Mouse (Mus musculus): Measurements from ENCODE around the gene Cdhr4.
A peak's percentile ranks its signal among the peaks of the same experiment; 100 is the strongest.

Cdhr4 gene

DNA sequence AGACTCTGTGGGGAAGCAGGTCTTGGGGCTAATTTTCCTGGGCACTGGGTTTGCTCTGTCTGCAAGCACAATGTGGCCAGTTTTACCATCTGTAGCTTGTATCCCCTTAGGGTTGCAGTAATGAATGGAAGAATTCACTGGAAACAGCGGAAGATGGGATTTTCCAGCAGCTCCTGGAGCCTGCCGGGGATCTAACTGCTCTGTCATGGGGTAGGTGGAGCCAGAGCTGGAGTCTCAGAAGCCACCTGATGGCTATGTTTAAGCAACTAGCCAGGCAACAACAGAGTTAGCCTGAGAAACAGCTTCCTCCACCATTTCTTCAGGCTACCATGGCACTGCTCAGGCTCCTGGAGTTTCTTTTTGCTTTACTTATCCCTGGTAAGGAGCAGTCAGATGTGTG, at the start of gene Cdhr4:
Gene Cdhr4 (plus strand): TSS at position 301 of the 400 bp plus-strand sequence.
- DNase-seq (ENCODE audit: low spot score in 2 of 2), result no peak

DNA sequence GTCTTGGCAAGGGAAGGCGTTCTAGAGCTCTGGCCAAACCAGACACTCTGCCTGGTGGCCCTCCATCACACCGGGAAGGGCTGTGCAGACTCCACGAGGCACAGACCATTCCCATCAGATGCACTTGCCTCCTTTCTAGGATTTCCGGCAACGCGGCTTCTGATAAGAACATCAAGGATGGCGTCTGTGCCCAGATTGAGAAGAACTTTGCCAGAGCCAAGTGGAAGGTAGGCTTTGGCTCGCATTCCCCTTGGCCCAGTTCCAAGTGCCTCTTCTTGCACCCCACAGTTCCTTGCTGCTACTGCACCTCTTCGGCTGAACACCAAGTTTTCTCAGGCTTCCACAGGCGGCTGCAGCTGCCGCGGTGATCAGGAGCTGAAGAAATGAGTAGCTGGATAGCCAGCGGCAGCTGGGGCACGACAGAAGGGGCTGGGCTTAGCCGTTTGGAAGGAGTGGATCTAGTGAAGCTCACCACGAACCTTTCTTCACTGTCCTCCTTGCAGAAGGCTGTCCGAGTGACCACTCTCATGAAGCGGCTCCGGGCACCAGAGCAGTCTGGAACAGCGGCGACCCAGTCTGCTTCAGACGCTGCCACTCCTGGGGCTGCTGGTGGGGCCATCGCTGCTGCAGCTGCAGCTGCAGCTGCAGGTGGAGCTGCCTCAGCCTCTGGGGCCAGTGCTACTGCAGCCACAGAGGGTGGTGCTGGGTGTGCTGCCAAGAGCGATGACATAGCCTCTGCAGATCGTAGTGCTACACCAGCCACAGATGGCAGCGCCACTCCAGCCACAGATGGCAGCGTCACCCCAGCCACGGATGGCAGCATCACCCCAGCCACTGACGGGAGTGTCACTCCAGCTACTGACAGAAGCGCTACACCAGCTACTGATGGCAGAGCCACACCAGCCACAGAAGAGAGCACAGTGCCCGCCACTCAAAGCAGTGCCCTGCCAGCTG, 44.8 kb upstream of the Cdhr4 start:
- no peak for DNase-seq (ENCODE audit: low spot score in 2 of 2)

DNA sequence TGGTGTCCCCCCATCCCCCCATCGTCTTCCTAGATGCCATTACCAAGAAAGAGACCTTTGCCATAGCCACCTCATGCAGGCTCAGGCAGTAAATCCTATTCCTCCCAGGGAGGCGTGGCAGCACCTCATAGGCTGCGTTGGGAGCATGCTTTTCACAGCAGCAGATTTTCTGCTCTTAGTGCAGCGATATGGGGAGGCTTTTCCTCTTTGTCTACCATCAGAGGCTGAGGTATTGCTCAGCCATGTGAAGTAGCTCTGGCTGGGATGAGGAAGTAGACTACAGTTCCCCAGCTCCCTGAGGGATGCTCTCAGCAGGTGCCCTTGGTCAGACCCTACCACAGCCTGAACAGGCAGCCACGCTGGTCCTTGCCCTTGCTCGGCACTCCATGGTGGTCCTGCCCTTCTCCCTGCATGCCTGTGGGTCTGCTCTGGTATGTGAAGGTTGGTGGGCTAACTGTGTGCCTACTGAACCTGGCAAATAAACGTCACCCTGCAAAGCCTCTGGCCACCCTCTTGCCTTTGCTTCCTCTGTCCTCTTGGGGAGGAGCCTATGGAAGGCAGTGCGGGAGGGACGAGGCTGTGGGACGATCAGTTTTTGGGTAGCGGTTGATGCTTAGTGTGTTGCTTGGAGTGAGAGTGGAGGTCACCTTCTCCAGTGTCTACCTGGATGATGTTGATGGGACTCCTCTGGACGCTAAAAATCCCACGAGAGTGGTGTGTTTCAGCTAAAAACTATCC, 42.9 kb upstream of the Cdhr4 start:
- DNase-seq (ENCODE audit: low spot score in 2 of 2), result no peak

DNA sequence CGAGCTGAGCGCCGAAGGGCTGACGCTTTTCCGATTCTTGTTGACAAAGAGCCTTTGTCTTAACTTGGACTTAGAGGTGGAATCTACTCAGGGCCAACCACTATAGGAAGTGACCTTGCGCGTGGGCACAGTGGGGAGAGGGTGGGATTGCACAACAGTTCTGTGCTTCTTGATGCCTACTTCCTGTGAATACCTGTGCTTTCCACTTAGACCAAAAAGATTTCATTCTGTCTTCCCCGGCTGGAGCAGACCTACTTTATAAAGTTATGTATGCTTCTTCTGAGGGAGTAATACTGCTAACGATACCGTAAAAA, 42.4 kb upstream of the Cdhr4 start, which contains the start of gene Traip:
Gene Traip (plus strand): TSS at position 215 of the 314 bp plus-strand sequence.
- no peak for DNase-seq (ENCODE audit: low spot score in 2 of 2)

DNA sequence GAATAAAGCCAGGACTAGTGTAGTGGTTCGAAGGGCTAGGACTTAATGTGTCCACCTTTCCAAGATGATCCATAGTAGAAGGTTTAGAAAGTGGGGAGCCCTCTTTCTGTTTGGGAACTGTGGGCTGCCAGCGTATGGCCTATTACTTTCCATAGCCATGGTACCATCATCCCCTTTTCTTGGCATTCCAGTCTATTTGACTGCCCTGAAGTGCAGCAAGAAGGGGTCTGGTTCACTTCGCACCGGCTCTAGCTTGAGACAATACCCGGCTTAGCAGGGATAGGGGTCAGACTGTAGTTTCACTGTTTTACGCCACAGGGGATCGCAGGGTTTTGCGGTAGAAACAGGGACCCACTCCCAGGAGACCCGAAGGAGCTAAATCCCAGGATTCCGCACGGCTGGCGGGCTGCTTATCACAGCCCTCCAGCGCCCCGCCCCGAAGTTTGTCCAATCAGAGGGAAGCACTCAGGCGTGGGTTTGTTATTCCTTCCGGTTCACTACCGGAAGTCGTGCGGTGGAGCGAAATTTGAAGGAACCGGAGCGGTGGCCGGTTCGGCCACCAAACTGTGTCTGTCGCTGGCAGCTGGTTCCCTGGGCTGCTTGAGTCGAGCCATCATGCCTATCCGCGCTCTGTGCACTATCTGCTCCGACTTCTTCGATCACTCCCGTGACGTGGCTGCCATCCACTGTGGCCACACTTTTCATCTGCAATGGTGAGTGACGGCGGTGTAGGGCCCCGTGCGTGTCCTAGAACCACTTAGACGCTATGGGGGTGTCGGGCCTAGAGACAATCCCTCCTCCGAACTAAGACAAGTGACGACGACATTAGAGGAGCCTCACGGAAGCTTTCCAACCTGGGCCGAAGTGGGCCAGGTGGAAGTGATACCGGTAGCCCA, 41.6 kb upstream of the Cdhr4 start:
- DNase-seq (ENCODE audit: low spot score in 2 of 2), result peak; percentile 85 to 90

DNA sequence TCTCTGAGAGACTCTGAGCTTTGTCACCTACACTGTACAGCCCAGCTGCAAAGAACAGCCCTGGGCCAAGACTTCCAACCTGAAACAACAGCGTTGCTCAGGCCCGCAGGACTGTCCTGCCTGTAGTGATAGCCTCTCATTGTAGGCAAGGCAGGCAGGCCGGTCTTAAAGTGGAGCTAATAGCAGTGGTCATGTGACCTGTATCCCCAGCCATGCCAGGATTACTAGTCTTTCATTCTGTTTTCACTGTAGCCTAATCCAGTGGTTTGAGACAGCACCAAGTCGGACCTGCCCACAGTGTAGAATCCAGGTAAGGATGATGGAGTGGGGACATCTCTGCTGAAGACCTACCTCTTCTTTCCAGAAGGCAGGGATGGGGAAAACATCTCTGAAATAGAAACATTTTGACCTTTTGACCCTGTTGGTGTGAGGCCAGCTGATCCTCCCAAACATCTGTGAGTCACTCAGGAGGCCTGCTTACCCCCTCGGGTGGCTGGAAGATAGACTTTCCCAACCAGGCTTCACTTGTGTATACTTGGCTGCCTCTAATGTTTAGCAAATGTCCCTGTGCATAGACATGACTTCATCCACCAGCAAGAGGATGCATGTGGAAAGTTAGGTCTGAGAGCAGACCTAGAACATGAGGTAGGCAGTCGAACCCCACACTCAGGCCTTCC, 36.5 kb upstream of the Cdhr4 start:
- no peak for DNase-seq (ENCODE audit: low spot score in 2 of 2)

DNA sequence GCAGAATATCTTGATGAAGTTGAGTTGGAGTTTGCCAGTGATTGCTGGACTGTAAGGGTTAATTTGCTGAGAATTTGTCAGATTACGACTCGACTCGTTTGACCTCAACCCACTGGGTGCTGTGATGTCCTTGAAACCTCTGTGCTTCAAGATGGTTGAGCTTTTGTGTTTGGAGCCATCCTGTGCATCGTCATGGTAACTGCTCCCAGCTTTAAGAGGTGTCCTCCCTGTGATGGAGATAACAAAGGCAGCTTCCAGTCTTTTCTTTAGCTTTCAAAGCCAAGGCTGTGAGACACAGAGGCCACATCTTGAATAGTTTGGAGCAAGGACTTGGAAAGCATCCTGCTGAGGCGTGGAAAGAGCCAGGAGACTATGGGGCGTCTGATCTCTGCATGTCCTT, 35.2 kb upstream of the Cdhr4 start:
- no peak for DNase-seq (ENCODE audit: low spot score in 2 of 2)

DNA sequence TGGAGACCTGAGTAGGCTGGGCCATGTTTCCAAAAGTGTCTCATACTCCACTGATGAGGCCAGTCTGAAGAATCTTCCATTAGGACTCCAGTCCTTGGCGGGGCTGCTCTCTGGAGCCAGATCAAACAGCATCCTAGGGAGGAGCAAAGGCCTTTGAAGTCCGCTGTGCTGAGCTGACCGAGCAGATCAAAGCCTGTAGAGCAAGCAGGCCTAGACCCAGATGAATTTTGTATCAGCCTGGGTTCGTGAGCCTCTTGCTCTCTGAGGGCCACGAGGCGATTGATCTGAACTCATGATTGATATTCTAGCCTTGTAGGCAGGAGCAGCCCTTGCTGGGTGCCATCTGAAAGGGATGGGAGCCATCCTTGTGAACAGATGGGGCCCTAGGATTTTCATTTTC, 32.4 kb upstream of the Cdhr4 start:
- no peak for DNase-seq (ENCODE audit: low spot score in 2 of 2)

DNA sequence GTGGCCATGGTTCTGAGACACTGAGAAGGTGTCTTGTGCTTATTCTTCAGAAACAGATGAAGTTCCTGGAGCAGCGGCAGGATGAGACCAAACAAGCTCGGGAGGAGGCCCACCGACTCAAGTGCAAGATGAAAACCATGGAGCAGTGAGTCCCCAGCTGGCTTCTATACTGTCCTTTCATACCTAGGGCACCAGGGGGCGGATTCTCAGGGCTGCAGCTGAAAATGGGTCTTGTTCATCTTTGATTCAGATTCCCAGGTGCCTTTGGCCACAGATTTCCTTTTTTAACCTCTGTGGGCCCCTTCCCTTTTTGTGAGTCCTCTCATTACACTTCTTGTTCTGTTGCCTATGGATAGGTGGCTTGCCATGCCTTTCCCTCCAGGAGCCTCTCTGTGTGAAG, 31.4 kb upstream of the Cdhr4 start:
- no peak for DNase-seq (ENCODE audit: low spot score in 2 of 2)

DNA sequence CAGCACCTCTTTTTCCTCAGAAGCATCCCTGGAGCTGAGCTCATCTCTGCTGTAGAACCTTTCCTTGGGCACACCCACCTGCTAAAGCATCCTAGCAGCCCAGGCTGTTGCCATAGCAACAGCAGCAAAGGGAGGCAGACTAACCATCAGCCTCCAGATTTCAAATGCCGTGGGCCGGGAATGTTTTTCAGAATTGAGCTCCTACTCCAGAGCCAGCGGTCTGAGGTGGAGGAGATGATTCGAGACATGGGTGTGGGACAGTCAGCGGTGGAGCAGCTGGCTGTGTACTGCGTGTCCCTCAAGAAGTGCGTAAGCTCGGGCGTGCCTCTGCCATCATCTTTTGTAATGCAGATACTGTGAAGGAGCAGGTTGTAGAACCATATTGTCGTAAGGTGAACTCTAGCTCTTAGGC, 30.9 kb upstream of the Cdhr4 start:
- DNase-seq (ENCODE audit: low spot score in 2 of 2), result peak; percentile 72 to 81

DNA sequence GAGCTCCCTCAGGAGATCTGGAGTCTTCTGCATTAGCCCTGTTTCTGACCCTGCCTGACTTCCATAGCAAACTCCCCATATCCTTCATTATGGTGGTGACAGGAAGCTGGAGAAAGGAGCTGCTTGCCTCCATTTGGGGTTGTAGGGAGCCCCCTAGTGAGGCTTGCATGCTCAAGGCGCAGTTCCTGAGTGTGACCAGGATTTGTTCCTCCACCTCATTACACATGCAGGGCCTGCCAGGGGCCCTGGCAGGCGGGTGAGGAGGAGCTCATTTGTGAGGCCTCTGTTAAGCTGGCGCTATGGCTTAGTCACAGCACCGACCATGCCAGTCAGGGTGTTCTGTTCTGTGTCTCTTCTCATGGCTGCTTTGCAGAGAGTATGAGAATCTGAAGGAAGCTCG, 30.4 kb upstream of the Cdhr4 start:
- DNase-seq (ENCODE audit: low spot score in 2 of 2), result peak; percentile 62 to 73

DNA sequence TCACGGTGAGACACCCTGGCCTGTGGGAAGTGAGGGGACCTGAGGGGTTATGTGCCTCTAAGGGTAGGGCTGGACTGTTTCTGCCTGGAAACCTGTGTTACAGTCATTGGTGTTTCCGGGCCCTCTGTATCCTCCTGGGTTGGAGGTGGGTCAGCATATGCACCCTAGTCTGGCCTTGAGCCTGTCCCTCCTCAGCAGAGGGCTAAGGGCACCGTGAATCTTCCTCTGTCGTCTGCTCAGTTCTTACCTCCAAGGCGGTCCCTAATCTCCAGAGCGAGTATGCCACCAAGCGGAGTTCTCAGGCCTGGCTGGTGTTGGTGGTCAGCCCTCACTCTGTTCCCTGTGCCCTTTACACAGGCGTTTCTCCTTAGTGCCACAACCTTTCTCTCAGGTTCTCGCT, 29.4 kb upstream of the Cdhr4 start:
- no peak for DNase-seq (ENCODE audit: low spot score in 2 of 2)

DNA sequence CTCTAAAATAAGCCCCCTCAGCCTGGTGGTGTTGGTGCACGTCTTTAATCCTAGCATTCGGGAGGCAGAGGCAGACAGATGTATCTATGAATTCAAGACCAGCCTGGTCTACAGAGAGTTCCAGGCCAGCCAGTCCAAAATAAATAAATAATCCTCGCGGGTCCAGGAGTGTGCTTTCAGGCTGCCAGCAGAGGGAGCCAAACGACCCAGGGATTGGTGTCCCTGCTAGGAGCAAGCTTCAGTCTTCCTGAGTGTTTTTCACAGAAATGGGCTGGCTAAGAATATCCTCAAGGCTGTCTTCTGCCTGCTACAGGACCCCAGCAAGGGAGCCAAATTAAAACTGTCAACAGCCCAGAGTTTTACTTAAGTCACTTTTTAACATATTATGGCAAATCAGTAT, 28.6 kb upstream of the Cdhr4 start:
- DNase-seq (ENCODE audit: low spot score in 2 of 2), result peak in 1 of 2 experiments; percentile 66

DNA sequence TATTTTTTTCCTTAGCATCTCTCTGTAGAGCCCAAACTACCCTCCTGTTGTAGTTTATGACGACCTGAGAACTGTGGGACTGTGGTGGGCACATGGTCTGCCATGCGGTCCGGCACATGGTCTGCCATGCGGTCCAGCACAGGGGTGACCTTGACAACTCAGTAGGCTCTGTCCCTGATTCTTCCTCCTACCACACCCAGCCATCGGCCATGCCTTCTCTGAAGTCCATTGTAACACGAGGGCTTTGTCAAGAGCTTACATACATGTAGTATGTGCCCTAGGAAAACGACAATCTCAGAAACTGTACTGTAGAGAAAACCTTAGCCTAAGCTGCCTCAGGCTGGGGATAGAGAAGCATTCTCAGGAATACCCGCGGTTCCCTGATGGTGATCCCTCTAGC, 27.6 kb upstream of the Cdhr4 start:
- no peak for DNase-seq (ENCODE audit: low spot score in 2 of 2)

DNA sequence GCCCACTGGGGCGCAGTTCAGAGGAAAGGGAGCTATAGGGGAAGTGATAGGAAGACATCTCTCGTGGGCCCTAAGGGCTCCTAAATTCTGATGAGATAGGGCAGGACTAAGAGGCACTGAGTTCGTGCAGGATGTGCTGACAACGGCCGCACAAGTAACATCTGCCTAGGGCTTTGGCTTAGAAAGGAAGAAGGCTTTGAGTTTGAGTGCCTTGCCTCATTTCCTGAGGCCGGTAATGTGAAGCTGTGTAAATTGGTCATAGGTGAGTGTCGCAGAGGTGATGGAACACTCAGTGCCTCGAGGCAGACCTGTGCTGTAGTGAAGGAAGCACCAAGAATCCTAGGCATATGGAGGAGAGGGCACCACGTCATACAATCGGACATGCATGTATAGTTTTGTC, 25.6 kb upstream of the Cdhr4 start:
- DNase-seq (ENCODE audit: low spot score in 2 of 2), result no peak

DNA sequence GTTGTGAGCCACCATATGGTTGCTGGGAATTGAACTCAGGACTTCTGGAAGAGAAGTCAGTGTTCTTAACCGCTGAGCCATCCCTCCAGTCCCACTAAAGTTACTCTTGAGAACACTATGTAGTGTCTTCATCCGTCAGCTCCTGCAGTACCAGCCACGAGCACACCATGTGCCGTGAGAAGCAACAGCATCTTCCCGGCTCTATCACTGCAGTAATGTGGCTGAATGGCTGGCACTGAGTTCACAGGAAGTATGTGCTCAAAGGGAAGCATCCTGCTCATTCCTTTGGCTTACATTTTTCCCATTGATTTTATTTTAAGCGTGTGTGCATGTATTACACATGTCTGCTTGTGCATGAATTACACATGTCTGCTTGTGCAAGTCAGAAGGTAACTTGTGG, 24.9 kb upstream of the Cdhr4 start:
- DNase-seq (ENCODE audit: low spot score in 2 of 2), result no peak

DNA sequence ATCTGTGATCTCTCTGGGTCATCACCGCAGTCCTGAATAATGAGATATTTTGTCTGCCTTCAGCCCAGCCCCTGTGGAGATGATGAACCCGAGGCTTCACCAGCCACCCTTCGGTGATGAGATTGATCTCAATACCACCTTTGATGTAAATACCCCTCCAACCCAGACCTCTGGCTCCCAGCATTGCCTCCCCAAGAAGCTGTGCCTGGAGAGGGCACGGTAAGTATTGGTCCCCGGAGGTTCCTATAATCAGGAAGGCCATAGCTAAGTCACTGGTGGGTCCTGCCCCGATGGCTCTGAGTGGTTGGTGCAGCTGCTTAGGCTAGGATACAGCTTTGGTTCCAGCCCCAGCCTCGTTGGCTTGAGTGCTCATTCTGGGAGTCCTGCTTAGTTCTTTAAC, 23.8 kb upstream of the Cdhr4 start:
- no peak for DNase-seq (ENCODE audit: low spot score in 2 of 2)

DNA sequence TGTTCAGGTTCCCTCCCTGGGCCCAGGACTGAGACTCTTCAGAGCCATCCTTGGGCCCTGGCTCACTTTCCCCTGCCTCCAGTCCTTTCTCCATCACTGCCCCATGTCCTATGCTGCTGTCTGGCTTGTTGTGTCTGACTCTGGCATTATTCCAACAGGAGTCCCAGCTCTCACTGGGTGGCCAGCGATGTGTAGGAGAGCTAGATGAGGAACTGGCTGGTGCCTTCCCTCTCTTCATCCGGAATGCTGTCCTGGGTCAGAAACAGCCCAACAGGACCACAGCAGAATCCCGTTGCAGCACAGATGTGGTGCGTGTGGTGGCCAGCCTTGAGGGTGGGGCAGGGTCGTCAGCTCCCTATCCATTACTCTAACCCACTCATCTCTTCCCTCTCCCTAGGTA, 22.0 kb upstream of the Cdhr4 start:
- DNase-seq (ENCODE audit: low spot score in 2 of 2), result no peak

DNA sequence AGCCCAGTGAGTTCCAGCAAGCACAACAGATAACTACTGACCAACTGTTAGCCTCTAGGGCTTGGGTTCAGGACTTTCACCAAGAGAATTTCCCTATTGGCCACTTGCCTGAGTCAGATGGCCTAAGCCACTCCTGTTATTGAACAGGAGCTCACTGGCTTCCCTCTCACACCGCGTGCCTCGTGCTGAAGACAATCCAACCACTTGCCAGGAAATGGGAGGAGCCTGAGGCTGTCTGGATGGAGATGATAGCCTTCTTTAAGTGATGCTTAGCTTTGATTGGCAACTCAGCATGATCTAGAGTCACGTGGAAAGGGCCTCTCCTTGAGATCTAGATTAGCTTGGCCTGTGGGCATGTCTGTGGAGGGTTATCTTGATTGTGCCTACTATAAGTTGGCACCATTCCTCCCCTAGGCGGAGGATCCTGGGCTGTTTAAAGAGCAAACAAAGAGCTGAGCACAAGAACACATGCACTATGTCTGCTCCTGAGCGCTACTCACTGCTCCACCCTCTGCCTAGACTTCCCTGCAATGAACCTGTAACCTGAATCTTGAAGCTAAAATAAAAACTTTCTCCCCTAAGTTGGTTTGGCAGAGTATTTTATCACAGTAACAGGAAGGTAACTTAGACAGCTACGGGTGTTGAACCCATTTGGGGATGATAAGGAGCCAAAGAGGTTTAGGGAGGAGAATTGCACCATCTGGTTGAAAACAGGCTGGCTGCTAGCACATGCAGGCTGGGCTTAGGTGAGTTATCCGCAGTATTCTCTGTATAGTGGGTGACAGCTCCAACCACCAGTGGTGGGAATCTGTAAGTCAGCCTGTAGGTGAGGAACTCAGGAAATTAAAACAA, 20.4 kb upstream of the Cdhr4 start:
- DNase-seq (ENCODE audit: low spot score in 2 of 2), result no peak

DNA sequence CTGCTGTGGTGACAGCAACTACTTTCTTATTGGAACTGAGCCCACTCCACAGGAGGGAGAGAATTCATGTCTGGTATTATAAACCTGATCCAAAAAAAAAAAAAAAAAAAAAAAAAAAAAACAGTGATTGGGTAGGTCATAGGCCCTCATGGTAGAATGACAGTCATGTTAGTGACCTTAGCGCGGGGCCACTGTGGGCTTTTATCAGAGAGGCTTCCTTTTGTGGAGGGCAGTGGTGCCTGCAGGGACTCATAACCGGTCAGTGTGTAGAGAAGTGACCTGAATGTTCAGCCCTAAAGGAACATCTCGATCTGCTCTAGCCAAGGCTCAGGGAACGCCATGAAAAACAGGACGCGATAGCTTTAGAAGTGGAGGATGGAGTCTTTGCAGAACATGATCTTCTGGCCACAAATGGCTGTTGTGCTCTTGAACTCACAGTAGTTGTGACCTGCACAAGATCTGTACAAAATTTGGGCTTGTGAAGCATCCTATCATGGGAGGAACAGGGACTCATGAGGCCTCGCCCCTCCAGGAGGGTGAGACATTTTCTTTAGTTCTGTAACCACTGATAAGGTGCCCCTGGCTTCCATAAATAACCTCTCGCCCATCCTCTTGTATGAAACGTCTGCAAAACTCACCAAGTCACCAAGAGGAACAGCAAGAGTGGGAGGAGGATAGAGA, 17.7 kb upstream of the Cdhr4 start:
- DNase-seq (ENCODE audit: low spot score in 2 of 2), result no peak

All from frontal cortex, postnatal 14 days (tissue).